16 mouse cellular contexts compared by ENCODE assay signal in genomic region chr1:155353096-155353495, GRCm38 (mm10).
DNase-seq lines count a peak whose midpoint lies in the region; ATAC-seq and TF ChIP-seq lines count a peak whose summit lies in the region.
"Had no signal": no experiment of that assay in that cellular context is flagged by ENCODE, and none has a peak within 500 bp of the region (broad histone marks: within the 10 kb centered on the region; RNA-seq: fewer than 3 reads in every experiment).

No protein-coding gene starts in this region.

- H3K27me3 ChIP-seq in kidney, adult 2 months (replicated peaks; ENCODE audit: control insufficient read depth, insufficient read depth, low read length): no peaks in the 10 kb centered on the region
- no peaks in the 10 kb centered on the region for H3K27me3 ChIP-seq in kidney, embryonic 14.5 days (ENCODE audit: control insufficient read depth, insufficient read depth, low read length)
- H3K27me3 ChIP-seq: embryonic facial prominence, embryonic 13.5 days; midbrain, embryonic 13.5 days; neural tube, embryonic 12.5 days; Patski had no signal

- no peak for ATAC-seq in cerebellum, adult (ENCODE audit: insufficient number of reproducible peaks, low FRiP score, low TSS enrichment)
- ATAC-seq in kidney, embryonic 14.5 days (ENCODE audit: low FRiP score, low TSS enrichment): no peak
- ATAC-seq: midbrain, embryonic 13.5 days; Patski had no signal

- H3K36me3 ChIP-seq in kidney, adult 2 months (ENCODE audit: control insufficient read depth, insufficient read depth, low read length): no peaks in the 10 kb centered on the region
- H3K36me3 ChIP-seq in kidney, embryonic 14.5 days (ENCODE audit: control insufficient read depth, insufficient read depth, low read length): no peaks in the 10 kb centered on the region
- H3K36me3 ChIP-seq: embryonic facial prominence, embryonic 13.5 days; hindbrain, embryonic 10.5 days; midbrain, embryonic 13.5 days; neural tube, embryonic 12.5 days had no signal

- no peak overlapping the region for H3K27ac ChIP-seq in kidney, adult 2 months (ENCODE audit: insufficient read depth, low read depth, low read length)
- H3K27ac ChIP-seq in kidney, embryonic 14.5 days (ENCODE audit: low read depth, low read length): no peak overlapping the region
- H3K27ac ChIP-seq: embryonic facial prominence, embryonic 13.5 days; hindbrain, embryonic 10.5 days; midbrain, embryonic 13.5 days; neural tube, embryonic 12.5 days had no signal

- peak; percentile 54 to 60 for DNase-seq in cerebellum, postnatal 10 days
- peak; percentile 18 for DNase-seq in kidney, adult 2 months
- peak; percentile 17 for DNase-seq in urinary bladder, postnatal 25 days (ENCODE audit: low spot score)
- no peak for DNase-seq in urinary bladder, adult 2 months (ENCODE audit: low spot score)
- DNase-seq in ovary, postnatal 14 days (ENCODE audit: low spot score): no peak
- no peak for DNase-seq in spleen, postnatal 14 days (ENCODE audit: low spot score in 2 of 2)
- DNase-seq: adrenal gland, adult 2 months; lung, postnatal 10 days; thymus, adult 2 months had no signal

- TF ChIP-seq POLR2A in kidney, adult 2 months (IDR thresholded peaks at IDR 0.05; ENCODE audit: low read depth, low read length): no peak

- no peak overlapping the region for H3K4me3 ChIP-seq in kidney, adult 2 months (ENCODE audit: insufficient read depth, low read depth, low read length)
- no peak overlapping the region for H3K4me3 ChIP-seq in kidney, embryonic 14.5 days (ENCODE audit: low read length)
- H3K4me3 ChIP-seq: embryonic facial prominence, embryonic 13.5 days; hindbrain, embryonic 10.5 days; midbrain, embryonic 13.5 days; neural tube, embryonic 12.5 days had no signal

- H3K4me2 ChIP-seq in kidney, embryonic 14.5 days (replicated peaks; ENCODE audit: low read depth, low read length): no peak overlapping the region
- H3K4me2 ChIP-seq: embryonic facial prominence, embryonic 13.5 days; midbrain, embryonic 13.5 days; neural tube, embryonic 12.5 days had no signal

- H3K4me1 ChIP-seq in kidney, adult 2 months (ENCODE audit: control insufficient read depth, insufficient read depth, low read length): no peaks in the 10 kb centered on the region; the same call in 1 of the 2 replicates
- no peaks in the 10 kb centered on the region for H3K4me1 ChIP-seq in kidney, embryonic 14.5 days (ENCODE audit: control insufficient read depth, insufficient read depth, low read length)
- H3K4me1 ChIP-seq: embryonic facial prominence, embryonic 13.5 days; hindbrain, embryonic 10.5 days; midbrain, embryonic 13.5 days; neural tube, embryonic 12.5 days had no signal

- no peaks in the 10 kb centered on the region for H3K9me3 ChIP-seq in kidney, embryonic 14.5 days (ENCODE audit: control insufficient read depth, low read length)
- H3K9me3 ChIP-seq: embryonic facial prominence, embryonic 13.5 days; hindbrain, embryonic 10.5 days; midbrain, embryonic 13.5 days; neural tube, embryonic 12.5 days had no signal

- 71% methylated on average over 4 of the region's 4 CpGs for WGBS in kidney, adult 2 months
- WGBS in kidney, embryonic 14.5 days: 83% methylated on average over 4 of the region's 4 CpGs

- TF ChIP-seq CTCF in kidney, adult 2 months (conservative IDR thresholded peaks at IDR 0.05; ENCODE audit: insufficient read depth, insufficient read length, low read depth, low read length): no peak

- no peak overlapping the region for H3K9ac ChIP-seq in kidney, embryonic 14.5 days (ENCODE audit: low read depth, low read length)
- H3K9ac ChIP-seq: embryonic facial prominence, embryonic 13.5 days; midbrain, embryonic 13.5 days; neural tube, embryonic 12.5 days had no signal

Comparison
In these comparisons a context has a peak if more than half of its experiments do, and no peak if none do; other contexts are left out.
1. DNase-seq: peak in cerebellum, postnatal 10 days (2 of 2), kidney, adult 2 months (single experiment) and urinary bladder, postnatal 25 days (single experiment); none in urinary bladder, adult 2 months (single experiment), ovary, postnatal 14 days (single experiment) and spleen, postnatal 14 days (0 of 2).